Mouse (Mus musculus) Muller cell, postnatal 12 days (primary cell): ENCODE measurements around the gene Hoxc8.

Experiments
- DNase-seq: peaks from one replicate; pipeline ENCODE4 v3.0.0-alpha.2; 2015; ENCODE audit errors: inconsistent ontology term

The Hoxc8 gene

GRCm38 (mm10) chr15:103034043-103034806 is 43.8 kb downstream of the Hoxc8 start:
- no peak for DNase-seq

GRCm38 (mm10) chr15:103034807-103035547 is 44.6 kb downstream of the Hoxc8 start:
- no peak for DNase-seq

GRCm38 (mm10) chr15:103035548-103035881 is 45.1 kb downstream of the Hoxc8 start:
- no peak for DNase-seq

GRCm38 (mm10) chr15:103037579-103037978 is 47.2 kb downstream of the Hoxc8 start:
- DNase-seq: no peak

- no peak for DNase-seq
These were observed 48.5 kb downstream of the Hoxc8 start for GRCm38 (mm10) chr15:103038701-103039480.

GRCm38 (mm10) chr15:103039609-103040008 is 49.2 kb downstream of the Hoxc8 start:
- no peak for DNase-seq

- DNase-seq: no peak
These were observed 50.2 kb downstream of the Hoxc8 start for GRCm38 (mm10) chr15:103040601-103041000.

- no peak for DNase-seq
These were observed 51.2 kb downstream of the Hoxc8 start for GRCm38 (mm10) chr15:103041613-103042012.

- no peak for DNase-seq
These were observed 51.8 kb downstream of the Hoxc8 start for GRCm38 (mm10) chr15:103042209-103042608.
